Mouse (Mus musculus) neutrophil, adult 83 days (primary cell): Measurements from ENCODE around the gene Zbtb6. TPM values are rescaled to one million over a fixed set of nuclear protein-coding genes. Genes with fewer than 3 reads are reported as not detected.

Experiments used
- total RNA-seq, 2 experiments: library from RNA; stranded (reverse); gene quantifications; one replicate each; pipeline ENCODE4 v1.2.4; 2023

Zbtb6 gene
- 1 to 10 TPM; 8.1 to 8.5 TPM for total RNA-seq

GRCm38 (mm10) chr2:37442611-37443591 lies at the start of gene Zbtb6, which contains the start of the genes Zbtb26 and Rabgap1:
Gene Zbtb6 (minus strand): TSS chr2:37443171.
Gene Zbtb26 (minus strand): TSS chr2:37443135.
Gene Rabgap1 (plus strand): TSS chr2:37443279.

GRCm38 (mm10) chr2:37422306-37423304 lies 20.4 kb downstream of the Zbtb6 start, which contains the start of gene Rc3h2:
Gene Rc3h2 (minus strand): TSS chr2:37422903.

Other genes with a start within 250 kb of the Zbtb6 start
- not detected for gene Olfr366, start 231.6 kb downstream of the Zbtb6 start, total RNA-seq
- not detected for gene Olfr368, start 116.7 kb downstream of the Zbtb6 start, total RNA-seq
- 10 to 100 TPM; 29.7 to 32.7 TPM for gene Pdcl, start 83.8 kb downstream of the Zbtb6 start, total RNA-seq
- gene Rc3h2, start 20.3 kb downstream of the Zbtb6 start, total RNA-seq: 10 to 100 TPM; 43.4 to 45.3 TPM
- 1 to 10 TPM; 2.9 to 3.4 TPM for gene Zbtb26, start within 50 bp of the Zbtb6 start, total RNA-seq
- gene Rabgap1, start 108 bp upstream of the Zbtb6 start, total RNA-seq: 10 to 100 TPM; 20.4 to 25.7 TPM
- 1 to 10 TPM; 1.5 to 2.0 TPM for gene Gpr21, start 73.2 kb upstream of the Zbtb6 start, total RNA-seq